Mouse (Mus musculus) thymus, adult 2 months (tissue): ENCODE results near the gene Tspan5.

Source experiments
- CTCF ChIP-seq: fragments of 200-500 bp; IDR thresholded peaks from 2 replicates; pipeline ENCODE4 v1.5.1; 2012; ENCODE audit warnings: mild to moderate bottlenecking, control low read depth, low read length, moderate library complexity, borderline replicate concordance; ENCODE audit not compliant: control insufficient read depth, poor library complexity, insufficient read depth; ENCODE audit errors: extremely low read depth
- POLR2A ChIP-seq: fragments of 200-500 bp; IDR thresholded peaks from 2 replicates; pipeline ENCODE4 v1.6.1; 2012; ENCODE audit warnings: mild to moderate bottlenecking, low read length, control low read depth, moderate library complexity; ENCODE audit not compliant: control insufficient read depth, poor library complexity, insufficient read depth; ENCODE audit errors: extremely low read depth

DNA sequence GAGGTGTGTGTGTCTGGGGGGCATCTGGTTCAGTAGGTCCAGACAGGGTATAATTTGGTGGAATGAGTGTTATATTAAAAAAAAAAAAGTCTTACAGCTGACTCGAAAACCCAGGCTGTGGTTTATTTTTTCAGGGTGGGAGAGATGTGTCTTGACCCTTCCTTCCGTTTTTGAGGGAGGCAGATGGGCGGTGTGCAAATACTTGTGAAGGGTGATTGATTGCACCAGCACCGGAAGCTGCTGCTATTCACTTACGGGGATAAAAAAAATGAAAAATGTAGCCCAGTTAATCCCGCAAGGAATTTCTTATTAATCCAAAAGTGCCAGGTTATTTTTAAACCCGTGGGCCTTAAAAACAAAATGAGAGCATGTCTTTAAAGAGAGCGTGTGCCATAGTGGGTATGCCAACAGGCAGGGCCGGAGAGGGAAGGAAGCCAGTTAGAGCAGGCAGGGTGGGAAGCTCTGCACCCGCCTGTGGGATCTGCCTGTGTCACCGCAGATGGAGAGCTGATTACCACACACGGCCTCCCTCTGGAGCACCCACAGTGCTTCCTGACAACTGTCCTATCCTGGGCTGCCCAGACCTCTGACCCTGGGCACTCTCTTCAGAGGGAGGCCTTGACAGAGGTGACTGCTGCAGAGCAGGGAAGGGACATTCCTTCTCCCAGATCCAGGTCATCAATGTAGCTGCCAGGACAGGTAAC, 11.3 kb downstream of the Tspan5 start:
- TF ChIP-seq CTCF (no peak), POLR2A (no peak)
